Mouse (Mus musculus): ENCODE data around the gene Ntn3. TPM values are rescaled to one million over a fixed set of nuclear protein-coding genes. Genes with fewer than 3 reads are reported as not detected.

The Ntn3 gene
- polyA plus RNA-seq, 1 experiment from 2014 or later: 7.3 TPM

DNA sequence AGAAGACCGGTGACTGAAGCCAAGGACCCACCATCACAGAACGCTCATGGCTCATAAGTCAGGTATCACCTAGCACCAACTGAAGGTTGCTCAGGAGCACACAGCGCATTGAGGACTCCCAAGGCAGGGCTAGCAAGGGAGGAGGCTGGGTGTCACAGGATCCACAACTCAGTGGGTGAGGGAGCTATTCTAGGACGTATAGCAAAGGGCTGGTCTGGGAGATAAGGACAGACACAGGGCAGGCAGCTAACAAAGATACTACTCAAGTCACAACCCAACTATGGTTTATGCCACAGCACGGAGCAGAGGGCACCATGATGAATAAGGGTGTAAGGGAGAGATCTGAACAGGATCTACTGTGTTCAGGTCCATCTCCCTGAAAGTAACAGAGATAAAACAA is 16.5 kb upstream of the Ntn3 start:
- no peaks in the 10 kb centered on the region for H3K9me3 ChIP-seq
- H3K4me3 ChIP-seq: no peak overlapping the region
- DNase-seq (ENCODE audit: low spot score): no peak
- peaks cover 4% of the 10 kb centered on the region; the same call in 1 of the 2 replicates for H3K4me1 ChIP-seq (replicated peaks)
- WGBS: 93% methylated on average over 5 of the region's 5 CpGs
- H3K27ac ChIP-seq: no peak overlapping the region
- H3K36me3 ChIP-seq: peaks cover 86% of the 10 kb centered on the region
- H3K27me3 ChIP-seq (ENCODE audit: insufficient read depth, poor library complexity, severe bottlenecking): no peaks in the 10 kb centered on the region

- DNase-seq (ENCODE audit: low spot score): no peak
- WGBS: 94% methylated on average over 10 of the region's 10 CpGs
- Histone ChIP-seq H3K9me3 (no peaks in the 10 kb centered on the region), H3K4me3 (no peak overlapping the region), H3K36me3 (peaks cover 75% of the 10 kb centered on the region), H3K4me1 (replicated peaks) (peaks cover 14% of the 10 kb centered on the region), H3K27me3 (ENCODE audit: insufficient read depth, poor library complexity, severe bottlenecking) (no peaks in the 10 kb centered on the region), H3K27ac (no peak overlapping the region)
Observed at GRCm38 (mm10) chr17:24224741-24225140, 15.4 kb upstream of the Ntn3 start.

GRCm38 (mm10) chr17:24223513-24223912 is 14.2 kb upstream of the Ntn3 start:
- Histone ChIP-seq H3K4me3 (no peak overlapping the region), H3K4me1 (replicated peaks) (peaks cover 23% of the 10 kb centered on the region), H3K9me3 (no peaks in the 10 kb centered on the region), H3K27ac (no peak overlapping the region), H3K27me3 (ENCODE audit: insufficient read depth, poor library complexity, severe bottlenecking) (no peaks in the 10 kb centered on the region), H3K36me3 (peaks cover 74% of the 10 kb centered on the region)
- 91% methylated on average over 5 of the region's 5 CpGs for WGBS
- DNase-seq (ENCODE audit: low spot score): no peak

DNA sequence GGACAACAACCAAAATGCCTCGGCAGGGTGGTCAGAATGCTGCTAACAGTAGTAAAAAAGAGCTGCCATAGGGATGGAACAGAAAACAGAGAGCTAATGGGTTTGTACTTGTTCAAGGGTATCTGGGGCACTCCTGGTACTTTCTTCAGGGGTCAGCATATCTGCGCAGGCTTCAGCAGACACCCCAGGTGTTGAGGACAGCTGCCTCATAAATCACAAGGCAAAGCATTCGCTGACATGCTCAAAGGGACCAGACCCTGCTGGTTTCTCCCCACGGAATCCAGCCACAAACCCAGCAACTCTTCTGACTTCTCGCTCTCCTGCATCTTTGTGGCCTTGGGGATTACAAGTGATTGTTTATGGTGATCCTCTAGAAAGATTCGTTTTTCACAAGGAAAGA is 13.3 kb upstream of the Ntn3 start:
- H3K36me3 ChIP-seq: peaks cover 74% of the 10 kb centered on the region

GRCm38 (mm10) chr17:24220435-24221411 is 11.4 kb upstream of the Ntn3 start, which contains the start of gene Tedc2:
Gene Tedc2 (minus strand): TSS chr17:24220851.
- no peaks in the 10 kb centered on the region for H3K27me3 ChIP-seq (ENCODE audit: insufficient read depth, poor library complexity, severe bottlenecking)
- H3K4me3 ChIP-seq: peak within 1 kb of the TSS; percentile 83
- H3K36me3 ChIP-seq: peaks cover 72% of the 10 kb centered on the region
- no peaks in the 10 kb centered on the region for H3K9me3 ChIP-seq
- peaks cover 29% of the 10 kb centered on the region for H3K4me1 ChIP-seq (replicated peaks)
- 6% methylated on average over 41 of the region's 41 CpGs for WGBS
- H3K27ac ChIP-seq: peak within 1 kb of the TSS; percentile 92
- DNase-seq (ENCODE audit: low spot score): peak; percentile 93

More for the DNA sequence above, 13.3 kb upstream of the Ntn3 start:
- H3K27me3 ChIP-seq (ENCODE audit: insufficient read depth, poor library complexity, severe bottlenecking): no peaks in the 10 kb centered on the region
- DNase-seq (ENCODE audit: low spot score): no peak
- H3K27ac ChIP-seq: no peak overlapping the region
- H3K4me3 ChIP-seq: no peak overlapping the region
- H3K4me1 ChIP-seq (replicated peaks): peaks cover 26% of the 10 kb centered on the region
- 81% methylated on average over 6 of the region's 6 CpGs for WGBS
- H3K9me3 ChIP-seq: no peaks in the 10 kb centered on the region

DNA sequence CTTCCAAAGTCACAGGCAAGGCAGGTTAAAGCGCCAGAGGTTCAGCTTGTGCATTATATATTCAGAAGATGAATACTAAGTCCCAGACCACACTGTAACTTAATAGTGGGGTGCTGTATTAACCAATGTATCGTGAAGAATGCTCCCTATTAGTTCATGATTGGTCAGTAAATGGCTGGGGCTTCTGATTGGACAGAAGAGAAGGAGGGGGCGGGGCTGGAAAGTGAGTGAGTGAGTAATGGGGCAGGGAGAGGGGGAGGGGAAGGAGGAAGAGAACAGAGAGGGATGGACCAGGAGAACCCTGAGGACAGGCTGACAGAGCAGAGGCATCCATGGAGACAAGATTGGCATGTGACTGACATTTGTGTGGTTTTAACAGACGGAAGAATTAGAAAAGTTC is 7.5 kb upstream of the Ntn3 start:
- no peak overlapping the region for H3K27ac ChIP-seq
- no peaks in the 10 kb centered on the region for H3K9me3 ChIP-seq
- peaks cover 38% of the 10 kb centered on the region for H3K4me1 ChIP-seq (replicated peaks)
- H3K4me3 ChIP-seq: no peak overlapping the region
- H3K27me3 ChIP-seq (ENCODE audit: insufficient read depth, poor library complexity, severe bottlenecking): no peaks in the 10 kb centered on the region; the same call in 1 of the 2 replicates
- WGBS: 65% methylated on average over 4 of the region's 4 CpGs
- no peak for DNase-seq (ENCODE audit: low spot score)
- peaks cover 54% of the 10 kb centered on the region for H3K36me3 ChIP-seq

DNA sequence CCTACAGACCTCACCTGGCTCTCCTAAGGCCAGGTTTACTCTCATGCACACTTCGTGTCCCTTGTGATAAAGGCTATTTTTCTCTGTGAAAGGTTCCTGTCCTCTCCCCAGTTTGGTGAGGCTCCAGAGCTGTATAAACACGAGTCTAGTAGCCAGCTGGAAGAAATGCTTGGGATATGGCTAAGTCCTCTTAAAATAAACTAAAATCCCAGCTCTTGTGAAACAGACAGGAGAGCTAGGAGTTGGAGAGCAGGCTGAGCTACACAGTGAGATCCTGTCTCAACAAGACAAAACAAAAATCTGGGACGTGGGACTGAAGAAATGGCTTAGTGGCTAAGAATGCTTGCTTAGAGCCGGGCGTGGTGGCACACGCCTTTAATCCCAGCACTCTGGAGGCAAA is 3.9 kb upstream of the Ntn3 start:
- H3K27ac ChIP-seq: no peak overlapping the region
- DNase-seq (ENCODE audit: low spot score): no peak
- peaks cover 39% of the 10 kb centered on the region for H3K36me3 ChIP-seq
- H3K4me3 ChIP-seq: no peak overlapping the region
- 78% methylated on average over 6 of the region's 6 CpGs for WGBS
- peaks cover 51% of the 10 kb centered on the region for H3K4me1 ChIP-seq (replicated peaks)
- H3K9me3 ChIP-seq: no peaks in the 10 kb centered on the region
- peaks cover 24% of the 10 kb centered on the region for H3K27me3 ChIP-seq (ENCODE audit: insufficient read depth, poor library complexity, severe bottlenecking)

GRCm38 (mm10) chr17:24212441-24213018 is 3.2 kb upstream of the Ntn3 start:
- Histone ChIP-seq H3K27me3 (ENCODE audit: insufficient read depth, poor library complexity, severe bottlenecking) (peaks cover 31% of the 10 kb centered on the region), H3K4me3 (peak overlapping the region; percentile 72), H3K27ac (peak overlapping the region; percentile 90), H3K4me1 (replicated peaks) (peaks cover 53% of the 10 kb centered on the region), H3K9me3 (no peaks in the 10 kb centered on the region), H3K36me3 (peaks cover 33% of the 10 kb centered on the region)
- no peak for DNase-seq (ENCODE audit: low spot score)
- 25% methylated on average over 5 of the region's 5 CpGs for WGBS

GRCm38 (mm10) chr17:24211631-24212440 is 2.5 kb upstream of the Ntn3 start:
- H3K4me1 ChIP-seq (replicated peaks): peaks cover 59% of the 10 kb centered on the region
- no peaks in the 10 kb centered on the region for H3K9me3 ChIP-seq
- H3K4me3 ChIP-seq: peak overlapping the region; percentile 72
- H3K27ac ChIP-seq: peak overlapping the region; percentile 90
- 2% methylated on average over 37 of the region's 37 CpGs for WGBS
- H3K36me3 ChIP-seq: peaks cover 27% of the 10 kb centered on the region
- DNase-seq (ENCODE audit: low spot score): peak; percentile 81
- H3K27me3 ChIP-seq (ENCODE audit: insufficient read depth, poor library complexity, severe bottlenecking): peaks cover 38% of the 10 kb centered on the region

DNA sequence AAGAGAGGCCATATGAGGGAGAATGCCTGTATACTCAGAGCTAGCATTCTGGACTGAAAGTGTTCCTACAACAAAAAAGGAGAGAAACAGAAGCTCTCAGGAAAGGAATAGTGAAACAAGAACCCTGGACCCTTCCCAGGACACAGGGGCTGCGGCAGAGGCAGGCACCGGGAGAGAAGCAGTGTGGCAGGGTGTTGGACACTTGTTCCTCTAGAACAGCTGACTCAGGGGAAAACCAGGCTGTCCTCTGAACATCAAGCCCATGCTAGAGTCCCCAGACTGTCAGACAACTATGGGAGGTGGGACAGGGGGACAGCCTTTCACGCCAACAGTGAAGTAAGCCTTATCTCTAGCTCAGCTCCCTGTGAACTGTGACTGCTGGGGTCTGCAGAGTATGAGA is 1.3 kb upstream of the Ntn3 start:
- peaks cover 71% of the 10 kb centered on the region for H3K4me1 ChIP-seq (replicated peaks)
- WGBS: 85% methylated on average over 3 of the region's 3 CpGs
- peaks cover 48% of the 10 kb centered on the region for H3K27me3 ChIP-seq (ENCODE audit: insufficient read depth, poor library complexity, severe bottlenecking)
- H3K9me3 ChIP-seq: no peaks in the 10 kb centered on the region
- DNase-seq (ENCODE audit: low spot score): no peak
- H3K4me3 ChIP-seq: peak overlapping the region; percentile 1; the same call in 1 of the 2 replicates
- H3K27ac ChIP-seq: peak overlapping the region; percentile 90; the same call in 1 of the 2 replicates
- H3K36me3 ChIP-seq: peaks cover 14% of the 10 kb centered on the region

DNA sequence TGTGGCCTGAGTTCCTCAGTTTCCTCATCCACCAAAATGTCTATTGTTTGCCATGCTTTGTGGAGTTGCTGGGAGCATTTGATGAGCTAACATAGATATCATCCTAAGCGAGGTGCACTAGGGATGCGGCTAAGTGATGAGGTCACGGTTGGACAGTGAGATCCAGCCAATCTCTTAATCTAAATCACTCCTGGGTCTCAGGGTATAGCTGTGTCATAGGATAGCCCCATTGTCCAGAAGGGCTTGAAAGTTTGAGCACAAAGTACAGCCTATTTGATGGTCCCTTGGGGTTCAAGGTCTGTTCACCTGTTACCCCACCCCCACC is 547 bp upstream of the Ntn3 start:
- Histone ChIP-seq H3K27ac (peak overlapping the region; percentile 92), H3K4me3 (peak overlapping the region; percentile 79), H3K27me3 (ENCODE audit: insufficient read depth, poor library complexity, severe bottlenecking) (peaks cover 48% of the 10 kb centered on the region), H3K9me3 (no peaks in the 10 kb centered on the region), H3K36me3 (peaks cover 7% of the 10 kb centered on the region), H3K4me1 (replicated peaks) (peaks cover 78% of the 10 kb centered on the region)
- 74% methylated on average over 3 of the region's 3 CpGs for WGBS
- DNase-seq (ENCODE audit: low spot score): no peak

DNA sequence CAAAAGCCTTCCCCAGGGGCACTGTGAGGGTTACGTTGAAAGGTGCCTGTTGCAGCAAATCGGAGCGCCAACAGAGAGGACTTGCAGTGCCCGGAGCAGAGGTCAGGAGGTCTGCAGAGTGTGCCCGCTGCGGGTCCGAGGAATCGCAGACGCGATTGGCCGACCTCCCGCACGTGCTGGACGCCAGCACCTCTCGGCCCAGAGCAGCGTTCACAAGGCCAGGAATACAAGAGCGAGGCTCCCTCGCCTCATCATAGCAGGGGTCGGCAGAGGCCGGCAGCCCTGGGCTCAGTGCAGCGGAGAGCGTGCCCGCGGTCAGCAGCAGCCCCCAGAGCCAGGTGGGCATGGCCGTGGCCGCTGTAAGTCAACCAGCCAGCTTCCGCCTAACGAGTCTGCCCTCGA is 689 bp downstream of the Ntn3 start:
- peak; percentile 70 for DNase-seq (ENCODE audit: low spot score)
- Histone ChIP-seq H3K9me3 (no peaks in the 10 kb centered on the region), H3K27me3 (ENCODE audit: insufficient read depth, poor library complexity, severe bottlenecking) (peaks cover 48% of the 10 kb centered on the region), H3K4me3 (peak overlapping the region; percentile 79), H3K27ac (peak overlapping the region; percentile 92), H3K36me3 (no peaks in the 10 kb centered on the region), H3K4me1 (replicated peaks) (peaks cover 89% of the 10 kb centered on the region)
- 1% methylated on average over 29 of the region's 29 CpGs for WGBS

All from hindbrain, embryonic 10.5 days (tissue).